Mouse (Mus musculus) retina, adult 2 months (tissue): Measurements from ENCODE around the gene Cdk13.

Source experiments
- DNase-seq: peaks from one replicate; pipeline ENCODE4 v3.0.0-alpha.2; 2012; ENCODE audit warnings: low read depth, low spot score

Cdk13 gene

GRCm38 (mm10) chr13:17762405-17762804, 42.5 kb downstream of the Cdk13 start:
- DNase-seq: no peak

- DNase-seq: no peak
Observed at GRCm38 (mm10) chr13:17754997-17755396, 49.9 kb downstream of the Cdk13 start.

- no peak for DNase-seq
Observed at GRCm38 (mm10) chr13:17728798-17729197, 76.1 kb downstream of the Cdk13 start.

GRCm38 (mm10) chr13:17727922-17728321, 77.0 kb downstream of the Cdk13 start:
- no peak for DNase-seq

- no peak for DNase-seq
Observed at GRCm38 (mm10) chr13:17717357-17717756, 87.5 kb downstream of the Cdk13 start.

- no peak for DNase-seq
Observed at GRCm38 (mm10) chr13:17708784-17709311, 96.0 kb downstream of the Cdk13 start.

- DNase-seq: no peak
Observed at GRCm38 (mm10) chr13:17705188-17705826, 99.6 kb downstream of the Cdk13 start.

- DNase-seq: no peak
Observed at GRCm38 (mm10) chr13:17702311-17702710, 102.6 kb downstream of the Cdk13 start.

- no peak for DNase-seq
Observed at GRCm38 (mm10) chr13:17701322-17701721, 103.6 kb downstream of the Cdk13 start.

GRCm38 (mm10) chr13:17700090-17700715, 104.7 kb downstream of the Cdk13 start:
- DNase-seq: no peak

GRCm38 (mm10) chr13:17695898-17696580, 108.9 kb downstream of the Cdk13 start:
- DNase-seq: no peak

- peak; percentile 99 for DNase-seq
Observed at GRCm38 (mm10) chr13:17694911-17695699, 109.8 kb downstream of the Cdk13 start, which contains the start of the genes Mplkip and Sugct. TSS of gene Mplkip (plus strand) at chr13:17695192. TSS of gene Sugct (minus strand) at chr13:17695553.

- no peak for DNase-seq
Observed at GRCm38 (mm10) chr13:17694414-17694813, 110.5 kb downstream of the Cdk13 start.

GRCm38 (mm10) chr13:17693816-17694215, 111.1 kb downstream of the Cdk13 start:
- no peak for DNase-seq

- DNase-seq: no peak
Observed at GRCm38 (mm10) chr13:17691436-17691835, 113.5 kb downstream of the Cdk13 start.

GRCm38 (mm10) chr13:17690686-17691085, 114.2 kb downstream of the Cdk13 start:
- DNase-seq: no peak

- DNase-seq: no peak
Observed at GRCm38 (mm10) chr13:17689461-17689860, 115.4 kb downstream of the Cdk13 start.

- DNase-seq: no peak
Observed at GRCm38 (mm10) chr13:17671122-17671521, 133.8 kb downstream of the Cdk13 start.

GRCm38 (mm10) chr13:17667380-17667779, 137.5 kb downstream of the Cdk13 start:
- DNase-seq: no peak
